Mouse (Mus musculus): ENCODE results near the gene Ccdc85b. TPM values are rescaled to one million over a fixed set of nuclear protein-coding genes. Genes with fewer than 3 reads are reported as not detected.

The Ccdc85b gene
- polyA plus RNA-seq, 1 experiment from 2014 or later = 15.6 TPM

GRCm38 (mm10) chr19:5483386-5484359, 26.0 kb upstream of the Ccdc85b start:
- Histone ChIP-seq H3K9ac (ENCODE audit: low read depth, low read length) (no peak overlapping the region), H3K27ac (no peak overlapping the region), H3K36me3 (ENCODE audit: insufficient read depth, low read length) (peaks cover 58% of the 10 kb centered on the region), H3K9me3 (replicated peaks; ENCODE audit: low read length) (no peaks in the 10 kb centered on the region), H3K4me3 (replicated peaks; ENCODE audit: low read depth, low read length) (no peak overlapping the region), H3K4me2 (ENCODE audit: low read length) (no peak overlapping the region), H3K27me3 (ENCODE audit: insufficient read depth, low read length) (no peaks in the 10 kb centered on the region), H3K4me1 (replicated peaks; ENCODE audit: insufficient read depth, low read length) (no peaks in the 10 kb centered on the region)
- DNase-seq (ENCODE audit: low spot score) (no peak), ATAC-seq (replicated peaks; ENCODE audit: low FRiP score, low read depth) (no peak)
- WGBS = 87% methylated on average over 19 of the region's 19 CpGs
- no peak for TF ChIP-seq CTCF (IDR thresholded peaks at IDR 0.05; ENCODE audit: low read depth)

- ATAC-seq (replicated peaks; ENCODE audit: low FRiP score, low read depth) (no peak), DNase-seq (ENCODE audit: low spot score) (no peak)
- TF ChIP-seq CTCF (IDR thresholded peaks at IDR 0.05; ENCODE audit: low read depth) = no peak
- no peak overlapping the region for H3K4me2 ChIP-seq (ENCODE audit: low read length)
- no peak overlapping the region for H3K27ac ChIP-seq
- H3K27me3 ChIP-seq (ENCODE audit: insufficient read depth, low read length) = no peaks in the 10 kb centered on the region
- H3K9me3 ChIP-seq (replicated peaks; ENCODE audit: low read length) = no peaks in the 10 kb centered on the region
- H3K4me1 ChIP-seq (replicated peaks; ENCODE audit: insufficient read depth, low read length) = no peaks in the 10 kb centered on the region
- H3K9ac ChIP-seq (ENCODE audit: low read depth, low read length) = no peak overlapping the region
- H3K4me3 ChIP-seq (replicated peaks; ENCODE audit: low read depth, low read length) = no peak overlapping the region
- 91% methylated on average over 10 of the region's 10 CpGs for WGBS
- H3K36me3 ChIP-seq (ENCODE audit: insufficient read depth, low read length) = peaks cover 58% of the 10 kb centered on the region
These were observed 23.7 kb upstream of the Ccdc85b start for GRCm38 (mm10) chr19:5481398-5481797.

- ATAC-seq (replicated peaks; ENCODE audit: low FRiP score, low read depth) = no peak
- TF ChIP-seq CTCF (IDR thresholded peaks at IDR 0.05; ENCODE audit: low read depth) = no peak
- H3K4me1 ChIP-seq (replicated peaks; ENCODE audit: insufficient read depth, low read length) = peaks cover 9% of the 10 kb centered on the region; the same call in 1 of the 2 replicates
- no peak overlapping the region for H3K4me2 ChIP-seq (ENCODE audit: low read length)
- no peak overlapping the region for H3K27ac ChIP-seq
- H3K4me3 ChIP-seq (replicated peaks; ENCODE audit: low read depth, low read length) = no peak overlapping the region
- 76% methylated on average over 10 of the region's 10 CpGs for WGBS
- no peak overlapping the region for H3K9ac ChIP-seq (ENCODE audit: low read depth, low read length)
- no peaks in the 10 kb centered on the region for H3K9me3 ChIP-seq (replicated peaks; ENCODE audit: low read length)
- no peak for DNase-seq (ENCODE audit: low spot score)
- no peaks in the 10 kb centered on the region for H3K27me3 ChIP-seq (ENCODE audit: insufficient read depth, low read length)
- peaks cover 51% of the 10 kb centered on the region for H3K36me3 ChIP-seq (ENCODE audit: insufficient read depth, low read length)
These were observed 22.3 kb upstream of the Ccdc85b start for GRCm38 (mm10) chr19:5480016-5480415.

- H3K36me3 ChIP-seq (ENCODE audit: insufficient read depth, low read length) = peaks cover 32% of the 10 kb centered on the region
- H3K9me3 ChIP-seq (replicated peaks; ENCODE audit: low read length) = no peaks in the 10 kb centered on the region
- H3K4me3 ChIP-seq (replicated peaks; ENCODE audit: low read depth, low read length) = no peak overlapping the region
- 86% methylated on average over 18 of the region's 18 CpGs for WGBS
- H3K9ac ChIP-seq (ENCODE audit: low read depth, low read length) = no peak overlapping the region
- no peak for TF ChIP-seq CTCF (IDR thresholded peaks at IDR 0.05; ENCODE audit: low read depth)
- H3K4me2 ChIP-seq (ENCODE audit: low read length) = no peak overlapping the region
- no peaks in the 10 kb centered on the region for H3K27me3 ChIP-seq (ENCODE audit: insufficient read depth, low read length)
- H3K27ac ChIP-seq = no peak overlapping the region
- DNase-seq (ENCODE audit: low spot score) (no peak), ATAC-seq (replicated peaks; ENCODE audit: low FRiP score, low read depth) (no peak)
- peaks cover 12% of the 10 kb centered on the region; the same call in 1 of the 2 replicates for H3K4me1 ChIP-seq (replicated peaks; ENCODE audit: insufficient read depth, low read length)
These were observed 20.1 kb upstream of the Ccdc85b start for GRCm38 (mm10) chr19:5477668-5478300.

- DNase-seq (ENCODE audit: low spot score) = no peak
- H3K27ac ChIP-seq = no peak overlapping the region
- H3K9ac ChIP-seq (ENCODE audit: low read depth, low read length) = no peak overlapping the region
- H3K4me2 ChIP-seq (ENCODE audit: low read length) = no peak overlapping the region
- no peaks in the 10 kb centered on the region for H3K27me3 ChIP-seq (ENCODE audit: insufficient read depth, low read length)
- H3K36me3 ChIP-seq (ENCODE audit: insufficient read depth, low read length) = peaks cover 27% of the 10 kb centered on the region
- H3K4me1 ChIP-seq (replicated peaks; ENCODE audit: insufficient read depth, low read length) = peaks cover 12% of the 10 kb centered on the region; the same call in 1 of the 2 replicates
- H3K9me3 ChIP-seq (replicated peaks; ENCODE audit: low read length) = no peaks in the 10 kb centered on the region
- no peak for TF ChIP-seq CTCF (IDR thresholded peaks at IDR 0.05; ENCODE audit: low read depth)
- 77% methylated on average over 10 of the region's 10 CpGs for WGBS
- H3K4me3 ChIP-seq (replicated peaks; ENCODE audit: low read depth, low read length) = no peak overlapping the region
- ATAC-seq (replicated peaks; ENCODE audit: low FRiP score, low read depth) = no peak
These were observed 19.4 kb upstream of the Ccdc85b start for GRCm38 (mm10) chr19:5477004-5477667.
